Mouse (Mus musculus) spleen, adult 2 months (tissue): Measurements from ENCODE around the gene Sfmbt2.

ENCODE experiments used
- CTCF ChIP-seq: fragments of 200-500 bp; IDR thresholded peaks from 2 replicates; pipeline ENCODE4 v1.5.1; 2011; ENCODE audit warnings: mild to moderate bottlenecking, inconsistent platforms; ENCODE audit not compliant: insufficient read depth, insufficient read length, insufficient replicate concordance; ENCODE audit errors: extremely low read depth
- POLR2A ChIP-seq: fragments of 200-500 bp; IDR thresholded peaks from 2 replicates; pipeline ENCODE4 v1.6.1; 2011; ENCODE audit warnings: low read depth, low read length, inconsistent platforms

- TF ChIP-seq POLR2A = no peak
- TF ChIP-seq CTCF = no peak
Measured at GRCm38 (mm10) chr2:10516516-10516915, 146.2 kb downstream of the Sfmbt2 start.
